Mouse (Mus musculus) left cerebral cortex, adult 2 months (tissue): Measurements from ENCODE around the gene C130050O18Rik. TPM values are rescaled to one million over a fixed set of nuclear protein-coding genes. Genes with fewer than 3 reads are reported as not detected.

Source experiments
- DNase-seq, 2 experiments: peaks; one replicate each; pipeline ENCODE4 v3.0.0; 2021 to 2022; ENCODE audit warnings: low spot score in 2 of 2, mixed read lengths in 1 of 2; ENCODE audit errors: extremely low spot score in 1 of 2
- H3K27ac ChIP-seq: fragments of 200-600 bp; 2 replicates; pipeline ENCODE4 v1.8.1; 2022
- H3K4me3 ChIP-seq: fragments of 200-600 bp; 2 replicates; pipeline ENCODE4 v1.8.1; 2022
- CTCF ChIP-seq: fragments of 200-600 bp; IDR thresholded peaks from 2 replicates; pipeline ENCODE4 v1.8.1; 2022; ENCODE audit warnings: antibody characterized with exemption, mild to moderate bottlenecking, moderate library complexity
- intact Hi-C: fragments of 180-260 bp; cut with DNase I; formaldehyde crosslinking; loops from one replicate; pipeline ENCODE4 v1.15.1; 2025
- long read RNA-seq, 2 experiments: library from polyadenylated mRNA; stranded (forward); transcript quantifications; one replicate each; pipeline ENCODE4 v2.0.0; 2021; ENCODE audit warnings: borderline mapping rate in 2 of 2
- total RNA-seq, 2 experiments: library from RNA; stranded (reverse); gene quantifications; 2 replicates each; pipeline ENCODE4 v1.2.3; 2021

The C130050O18Rik gene
- total RNA-seq, result under 1 TPM; 0.29 to 0.63 TPM
- long read RNA-seq, experiment 1, result 0 reads
- long read RNA-seq, experiment 2, result 0 reads

DNA sequence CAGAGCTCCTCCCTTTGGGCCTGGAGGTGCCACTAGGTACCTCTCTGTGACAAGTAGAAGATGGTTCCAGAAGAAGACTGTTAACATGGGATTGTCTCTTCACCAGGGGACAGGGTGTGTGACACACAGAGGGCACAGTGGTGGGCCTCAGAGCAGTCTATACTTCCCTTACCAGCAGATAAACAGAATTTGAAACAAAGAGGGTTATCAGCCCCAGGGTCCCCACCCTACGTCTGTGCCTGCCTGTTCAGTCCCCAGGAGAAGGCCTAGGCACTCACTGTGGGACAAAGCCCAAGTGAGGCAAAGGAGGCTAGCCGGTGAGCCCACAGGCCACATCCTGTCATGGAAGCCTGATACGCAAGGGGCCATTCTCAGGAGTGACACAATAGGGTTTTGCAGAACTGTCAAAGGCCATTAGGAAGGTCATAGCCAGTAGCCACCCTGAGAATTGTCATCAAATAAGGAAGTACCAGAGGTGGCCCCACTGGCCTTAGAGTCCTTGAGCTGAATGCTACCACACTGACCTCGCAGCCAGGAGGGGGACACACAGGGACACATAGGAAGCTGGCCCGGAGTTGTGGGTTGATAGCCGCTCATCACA is at the start of gene C130050O18Rik:
TSS of gene C130050O18Rik (plus strand) at position 480 of the 601 bp plus-strand sequence.
- no peak for TF ChIP-seq CTCF

DNA sequence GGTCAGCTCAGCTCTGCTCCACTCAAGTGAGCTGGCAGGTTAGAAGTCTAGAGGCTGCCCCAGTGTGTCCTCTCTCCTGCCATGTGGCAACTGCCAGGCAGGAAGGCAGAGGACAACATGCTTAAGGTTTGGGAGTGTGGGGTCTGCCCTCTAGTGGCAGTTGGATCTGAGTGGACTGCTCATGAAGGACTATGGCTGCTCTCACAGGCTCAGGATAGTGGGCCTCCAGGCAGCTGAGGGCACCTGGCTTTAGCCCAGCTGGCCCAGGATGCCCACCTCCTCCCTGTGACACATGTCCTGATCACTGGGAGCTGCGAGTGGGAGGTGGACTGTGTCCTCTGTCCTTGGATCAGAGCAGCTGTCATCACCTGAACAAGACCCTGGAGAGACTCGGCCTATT is 46.4 kb upstream of the C130050O18Rik start:
- no peak for DNase-seq
- no peak overlapping the region for H3K27ac ChIP-seq
- no peak overlapping the region for H3K4me3 ChIP-seq
- TF ChIP-seq CTCF, result peak; percentile 63
- intact Hi-C loops, result loop anchor here (5.0 to 10.0 kb wide), 2 partner anchors 309 to 514 kb away; no protein-coding TSS in a partner anchor

More for the DNA sequence above, at the start of gene C130050O18Rik:
- no peak for DNase-seq
- Histone ChIP-seq H3K4me3 (no peak within 1 kb of the TSS), H3K27ac (no peak within 1 kb of the TSS; the same call in 1 of the 2 replicates)
- intact Hi-C loops, result loop anchor here (5.0 kb wide), 1 partner anchor 42 kb away; no protein-coding TSS in a partner anchor

DNA sequence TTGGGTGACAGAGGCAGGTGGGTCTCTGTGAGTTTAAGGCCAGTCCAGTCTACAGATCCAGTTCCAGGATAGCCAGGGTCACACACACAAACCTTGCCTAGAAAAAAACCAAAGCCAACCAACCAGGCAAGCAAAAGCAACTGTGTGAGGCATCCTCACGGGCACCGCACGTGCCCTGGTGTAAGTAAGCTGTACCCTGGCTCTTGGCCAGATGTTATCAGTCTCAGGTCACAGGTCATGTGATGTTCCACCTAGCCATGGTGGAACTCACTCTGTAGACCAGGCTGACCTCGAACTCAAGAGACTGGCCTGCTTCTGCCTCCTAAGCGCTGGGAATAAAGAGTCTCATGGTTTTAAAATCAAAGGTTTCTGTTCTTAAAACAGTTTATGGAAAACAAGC is 45.8 kb upstream of the C130050O18Rik start:
- no peak for TF ChIP-seq CTCF
- no peak overlapping the region for H3K27ac ChIP-seq
- H3K4me3 ChIP-seq, result no peak overlapping the region
- DNase-seq, result no peak
- intact Hi-C loops, result loop anchor here (5.0 to 10.0 kb wide), 2 partner anchors 308 to 514 kb away; no protein-coding TSS in a partner anchor

DNA sequence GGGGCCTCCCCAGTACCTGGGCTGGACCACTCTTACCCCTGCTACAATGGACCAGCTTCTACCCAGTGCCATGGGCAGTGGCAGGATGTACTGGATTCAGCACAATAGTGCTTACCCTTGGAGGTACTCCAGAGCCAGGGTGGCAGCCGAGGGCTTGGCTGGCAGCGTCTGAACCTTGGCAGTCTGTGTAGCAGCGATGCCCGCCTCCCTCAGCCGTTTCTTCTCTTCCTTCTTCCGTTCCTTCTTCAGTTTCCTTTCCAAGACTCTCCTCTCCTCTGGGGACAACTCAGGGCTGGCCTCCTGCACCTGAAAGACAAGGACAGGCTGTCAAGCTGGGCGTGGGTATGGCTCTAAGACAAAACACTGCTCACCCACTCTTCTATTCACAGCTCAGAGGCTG is 41.2 kb upstream of the C130050O18Rik start:
- intact Hi-C loops, result loop anchor here (1.0 to 2.0 kb wide), 2 partner anchors 34 to 105 kb away; no protein-coding TSS in a partner anchor
- Histone ChIP-seq H3K27ac (peak overlapping the region; percentile 85), H3K4me3 (no peak overlapping the region)
- DNase-seq, result no peak
- no peak for TF ChIP-seq CTCF

DNA sequence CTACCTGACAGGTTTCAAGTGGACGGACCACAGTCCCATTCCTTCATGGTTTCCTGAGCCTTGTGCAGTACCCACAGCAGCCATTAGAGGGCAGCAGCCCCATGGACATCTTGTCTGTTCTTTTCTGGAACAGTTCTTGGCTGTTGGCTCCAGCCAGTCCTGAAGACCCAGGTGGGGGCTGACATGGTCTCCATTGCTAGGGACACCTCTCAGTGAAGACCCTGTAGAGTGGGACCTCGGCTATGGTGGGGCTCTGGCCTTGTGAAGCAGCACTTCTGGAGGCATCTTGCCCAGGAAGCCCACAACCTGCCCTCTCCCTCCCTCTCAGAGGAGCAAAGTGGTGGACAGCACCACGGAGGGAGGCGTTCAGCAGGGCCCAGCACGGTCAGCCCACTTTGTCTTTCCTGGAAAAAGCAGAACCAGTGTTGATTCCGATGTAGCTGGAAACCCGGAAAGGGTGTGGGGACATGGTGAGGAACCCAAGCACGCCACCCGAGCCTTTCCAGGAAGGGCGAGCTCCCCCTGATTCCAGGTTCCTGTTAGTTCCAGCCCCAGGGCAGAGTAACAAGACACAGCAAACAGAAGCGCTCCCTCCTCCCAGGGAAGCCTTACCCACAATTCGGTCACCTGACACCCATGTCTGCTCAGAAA is 40.7 kb upstream of the C130050O18Rik start:
- intact Hi-C loops, result loop anchor here (1.0 to 2.0 kb wide), 2 partner anchors 34 to 104 kb away; no protein-coding TSS in a partner anchor
- H3K27ac ChIP-seq, result peak overlapping the region; percentile 85
- TF ChIP-seq CTCF, result peak; percentile 100
- no peak overlapping the region for H3K4me3 ChIP-seq
- DNase-seq, result peak; percentile 84 to 93

DNA sequence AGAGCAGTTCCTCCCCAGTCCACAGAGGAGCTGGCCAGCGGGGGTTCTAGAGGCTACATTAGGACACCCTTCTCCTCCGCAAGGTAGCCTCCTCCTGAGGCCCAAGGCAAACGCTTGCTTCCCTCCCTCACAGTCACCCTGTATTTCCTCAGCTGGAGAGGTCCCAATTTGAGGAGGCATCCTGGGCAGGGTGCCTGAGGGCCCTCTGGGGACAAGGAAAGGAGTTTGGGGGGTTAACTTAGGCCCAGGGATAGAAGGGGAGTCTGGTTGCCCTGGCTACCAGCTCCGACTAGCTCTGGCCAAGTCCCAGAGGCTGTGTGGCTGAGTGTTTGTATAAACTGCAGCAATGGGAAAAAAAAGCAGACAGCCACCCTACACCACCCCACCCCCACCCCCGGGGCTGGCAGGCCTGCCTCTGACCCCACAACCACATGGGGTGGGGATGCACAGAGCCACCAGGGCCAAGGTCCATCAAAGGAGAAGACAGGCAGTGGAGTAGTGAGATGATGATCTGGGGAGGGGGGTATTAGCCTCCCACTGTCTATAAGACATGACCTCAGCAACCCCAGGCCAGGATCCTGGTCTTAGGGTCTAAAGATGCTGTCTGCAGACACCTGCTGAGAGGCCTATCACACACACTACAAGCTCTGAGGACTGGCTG is 40.0 kb upstream of the C130050O18Rik start:
- DNase-seq, result no peak
- no peak overlapping the region for H3K4me3 ChIP-seq
- intact Hi-C loops, result loop anchor here (1.0 to 2.0 kb wide), 2 partner anchors 33 to 104 kb away; no protein-coding TSS in a partner anchor
- no peak for TF ChIP-seq CTCF
- peak overlapping the region; percentile 85 for H3K27ac ChIP-seq

DNA sequence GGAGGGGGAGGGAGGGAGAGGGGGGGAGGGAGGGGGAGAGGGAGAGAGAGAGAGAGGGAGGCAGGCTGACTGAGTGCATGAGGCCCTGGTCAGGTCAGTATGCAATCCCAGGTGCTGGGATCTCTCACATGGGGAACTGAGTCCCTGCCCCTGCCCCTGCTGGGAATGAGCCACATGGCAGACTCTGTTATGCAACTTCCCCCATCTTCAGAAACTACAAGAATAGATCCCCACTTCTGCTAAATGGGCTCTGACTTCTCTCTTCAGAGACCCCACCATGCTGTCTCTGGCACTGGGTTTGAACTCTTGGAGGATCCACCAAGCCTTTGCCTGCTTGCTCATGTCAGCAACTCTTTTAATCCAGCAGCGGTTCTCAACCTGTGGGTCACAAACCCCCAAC is 39.3 kb upstream of the C130050O18Rik start:
- intact Hi-C loops, result loop anchor here (2.0 kb wide), 1 partner anchor 103 kb away; no protein-coding TSS in a partner anchor
- TF ChIP-seq CTCF, result no peak
- H3K27ac ChIP-seq, result no peak overlapping the region
- no peak overlapping the region for H3K4me3 ChIP-seq
- no peak for DNase-seq

DNA sequence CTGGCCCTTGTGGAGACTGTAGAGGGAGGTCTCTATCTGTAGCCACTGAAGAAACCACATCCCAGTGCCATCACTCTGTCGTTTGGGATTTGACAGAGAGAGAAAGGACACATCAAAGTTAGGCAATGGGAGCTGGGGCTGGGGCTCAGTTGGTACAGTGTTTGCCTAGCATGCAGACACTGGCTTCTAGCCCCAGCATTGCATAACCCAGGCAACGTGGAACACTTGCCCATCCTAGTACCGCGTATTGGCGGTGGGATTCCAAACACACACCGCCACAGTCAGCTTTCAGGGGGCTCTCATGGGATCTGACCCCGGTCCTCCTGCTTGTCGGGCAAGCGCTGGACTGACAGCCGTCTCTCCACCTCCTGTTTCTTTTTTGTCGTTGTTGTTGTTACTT is 38.6 kb upstream of the C130050O18Rik start:
- Histone ChIP-seq H3K27ac (0 out of 2 replicates have a peak overlapping the region, but pooled peaks have one; percentile 28), H3K4me3 (no peak overlapping the region)
- TF ChIP-seq CTCF, result no peak
- intact Hi-C loops, result no loop called here
- no peak for DNase-seq

DNA sequence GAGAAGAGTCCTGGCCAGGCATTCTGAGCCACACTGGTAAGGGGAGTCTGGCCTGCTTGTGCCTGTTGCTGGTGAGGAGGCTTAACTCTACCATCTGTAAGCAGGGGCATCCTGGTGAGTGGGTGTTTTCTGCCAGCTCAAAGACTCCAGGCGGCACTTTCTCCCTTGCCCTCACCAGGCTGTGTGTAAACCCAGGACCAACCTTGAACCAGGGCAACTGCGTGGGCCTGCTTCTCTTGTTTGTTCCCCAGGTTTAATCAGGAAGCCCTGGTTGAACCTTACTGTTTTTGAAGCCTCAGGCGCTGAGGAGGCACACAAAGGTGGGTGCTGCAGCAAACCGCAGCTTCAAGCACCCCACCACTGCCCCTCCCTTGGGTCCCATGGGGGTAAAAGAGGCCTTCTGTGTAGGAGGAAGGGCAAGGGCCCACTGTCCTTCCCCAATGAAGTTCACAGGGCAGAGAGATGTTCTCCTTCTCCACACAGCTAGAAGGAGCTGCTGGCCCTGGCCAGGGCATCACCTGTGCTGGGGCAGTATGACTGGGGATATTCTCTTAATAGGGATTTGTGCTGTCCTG is 37.1 kb upstream of the C130050O18Rik start:
- no peak for DNase-seq
- intact Hi-C loops, result no loop called here

DNA sequence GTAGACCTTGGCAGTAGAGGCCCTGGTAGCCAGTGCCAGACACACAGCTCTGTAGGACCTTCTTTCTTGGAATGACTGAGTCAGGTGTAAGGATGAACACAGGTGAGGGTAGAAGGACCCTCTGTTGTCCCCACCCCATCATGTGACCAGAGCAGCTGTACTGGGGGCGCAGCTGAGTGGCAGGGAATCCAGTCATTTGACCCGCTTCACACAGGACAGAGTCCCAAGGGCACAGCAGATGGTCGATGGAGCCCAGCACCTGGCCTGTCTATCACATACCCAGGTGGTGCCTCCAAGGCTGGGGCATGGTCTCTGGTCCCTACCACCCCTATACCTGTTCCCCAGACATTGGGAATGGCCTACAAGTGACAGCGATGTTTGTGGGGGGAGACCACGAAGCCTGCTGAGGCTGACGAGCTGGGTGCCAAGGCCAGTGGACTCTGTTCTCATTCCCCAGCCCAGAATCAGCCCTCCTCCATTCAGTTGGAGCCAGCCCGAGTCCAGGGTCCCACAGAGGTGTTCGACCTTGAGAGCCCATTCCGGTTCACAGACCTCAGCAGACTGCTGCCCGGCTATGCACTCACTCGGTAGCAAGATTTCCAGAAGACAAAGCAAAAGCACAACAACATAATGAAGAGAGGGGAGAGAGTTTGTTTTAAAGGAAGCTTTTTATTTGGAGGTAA is 36.3 kb upstream of the C130050O18Rik start:
- Histone ChIP-seq H3K27ac (no peak overlapping the region; the same call in 1 of the 2 replicates), H3K4me3 (no peak overlapping the region)
- TF ChIP-seq CTCF, result no peak
- DNase-seq, result no peak
- intact Hi-C loops, result no loop called here

More for the DNA sequence above, 37.1 kb upstream of the C130050O18Rik start:
- H3K27ac ChIP-seq, result peak overlapping the region; percentile 37
- no peak overlapping the region for H3K4me3 ChIP-seq
- TF ChIP-seq CTCF, result no peak

DNA sequence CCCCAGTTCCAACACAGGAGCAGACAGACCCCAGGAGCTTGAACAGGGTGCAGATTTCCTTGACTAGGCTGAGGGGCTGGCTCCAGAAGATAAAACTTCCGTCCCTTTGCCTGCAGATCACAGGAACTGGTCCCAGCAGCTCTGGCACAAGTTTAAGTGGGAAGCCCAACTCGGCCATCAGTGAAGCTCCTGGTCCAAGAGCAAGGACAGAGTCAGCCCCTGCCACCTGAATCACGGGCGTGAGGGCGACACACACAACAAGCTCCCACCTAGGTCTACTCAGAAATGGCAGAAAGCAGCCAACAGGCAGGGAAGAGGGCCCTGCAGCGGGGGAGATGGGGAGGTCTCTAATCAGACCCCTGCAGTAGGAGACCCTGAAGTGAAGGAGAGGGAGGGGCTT is 34.7 kb upstream of the C130050O18Rik start:
- intact Hi-C loops, result no loop called here
- Histone ChIP-seq H3K27ac (peak overlapping the region; percentile 94; the same call in 1 of the 2 replicates), H3K4me3 (no peak overlapping the region)
- DNase-seq, result no peak
- no peak for TF ChIP-seq CTCF
